Mouse (Mus musculus) spleen, adult 2 months (tissue): Measurements from ENCODE around the gene Fam155a. TPM values are rescaled to one million over a fixed set of nuclear protein-coding genes. Genes with fewer than 3 reads are reported as not detected.

Experiments
- DNase-seq, 2 experiments: peaks; one replicate each; pipeline versions ENCODE4 v3.0.0 to v3.0.0-alpha.2; 2012 to 2021; ENCODE audit warnings: low spot score in 2 of 2, low read depth in 1 of 2
- H3K27ac ChIP-seq: fragments of 200-500 bp; 2 replicates; pipeline ENCODE4 v1.5.1; 2012; ENCODE audit warnings: low read length, inconsistent platforms; ENCODE audit not compliant: insufficient read depth
- H3K27me3 ChIP-seq: fragments of 200-500 bp; 2 replicates; pipeline ENCODE4 v1.6.1; 2012; ENCODE audit warnings: mild to moderate bottlenecking, moderate library complexity, low read length, inconsistent platforms; ENCODE audit not compliant: control insufficient read depth, insufficient read depth
- H3K36me3 ChIP-seq: fragments of 200-500 bp; 2 replicates; pipeline ENCODE4 v1.6.1; 2012; ENCODE audit warnings: mild to moderate bottlenecking, low read length, inconsistent platforms; ENCODE audit not compliant: control insufficient read depth, insufficient read depth
- H3K4me1 ChIP-seq: fragments of 200-500 bp; 2 replicates; pipeline ENCODE4 v1.6.1; 2011; ENCODE audit warnings: inconsistent platforms; ENCODE audit not compliant: control insufficient read depth, insufficient read depth, insufficient read length
- H3K4me3 ChIP-seq: fragments of 200-500 bp; 2 replicates; pipeline ENCODE4 v1.5.1; 2011; ENCODE audit warnings: mild to moderate bottlenecking, inconsistent platforms; ENCODE audit not compliant: insufficient read depth, insufficient read length; ENCODE audit errors: extremely low read depth
- CTCF ChIP-seq: fragments of 200-500 bp; IDR thresholded peaks from 2 replicates; pipeline ENCODE4 v1.5.1; 2011; ENCODE audit warnings: mild to moderate bottlenecking, inconsistent platforms; ENCODE audit not compliant: insufficient read depth, insufficient read length, insufficient replicate concordance; ENCODE audit errors: extremely low read depth
- POLR2A ChIP-seq: fragments of 200-500 bp; IDR thresholded peaks from 2 replicates; pipeline ENCODE4 v1.6.1; 2011; ENCODE audit warnings: low read depth, low read length, inconsistent platforms
- WGBS: fragments of 180-500 bp; shearing (Covaris S2); methylation state at CpG from one replicate; pipeline ENCODE4 v1.1.7; 2018; 5-methylcytosine and 5-hydroxymethylcytosine counted together
- polyA plus RNA-seq: library from polyadenylated mRNA; depleted of rRNA; stranded (reverse); fragments of >200 nt; gene quantifications from 2 replicates; pipeline ENCODE4 v1.2.3, GENCODE M21; 2012

Fam155a gene
- polyA plus RNA-seq, 1 experiment: not detected

- no peak for TF ChIP-seq CTCF
- TF ChIP-seq POLR2A: no peak
- DNase-seq: no peak
- 84% methylated on average over 6 of the region's 6 CpGs for WGBS
- H3K27ac ChIP-seq: no peak overlapping the region
- H3K4me1 ChIP-seq: no peaks in the 10 kb centered on the region
- no peak overlapping the region for H3K4me3 ChIP-seq
- H3K27me3 ChIP-seq: no peaks in the 10 kb centered on the region
- H3K36me3 ChIP-seq: no peaks in the 10 kb centered on the region
Observed at GRCm38 (mm10) chr8:9607086-9607701, 163.8 kb downstream of the Fam155a start.

- no peak overlapping the region for H3K27ac ChIP-seq
- H3K4me1 ChIP-seq: no peaks in the 10 kb centered on the region
- no peaks in the 10 kb centered on the region for H3K27me3 ChIP-seq
- TF ChIP-seq POLR2A (no peak), CTCF (no peak)
- no peaks in the 10 kb centered on the region for H3K36me3 ChIP-seq
- DNase-seq: no peak
- H3K4me3 ChIP-seq: no peak overlapping the region
- 62% methylated on average over 3 of the region's 3 CpGs for WGBS
Observed at GRCm38 (mm10) chr8:9596003-9596402, 175.0 kb downstream of the Fam155a start.

DNA sequence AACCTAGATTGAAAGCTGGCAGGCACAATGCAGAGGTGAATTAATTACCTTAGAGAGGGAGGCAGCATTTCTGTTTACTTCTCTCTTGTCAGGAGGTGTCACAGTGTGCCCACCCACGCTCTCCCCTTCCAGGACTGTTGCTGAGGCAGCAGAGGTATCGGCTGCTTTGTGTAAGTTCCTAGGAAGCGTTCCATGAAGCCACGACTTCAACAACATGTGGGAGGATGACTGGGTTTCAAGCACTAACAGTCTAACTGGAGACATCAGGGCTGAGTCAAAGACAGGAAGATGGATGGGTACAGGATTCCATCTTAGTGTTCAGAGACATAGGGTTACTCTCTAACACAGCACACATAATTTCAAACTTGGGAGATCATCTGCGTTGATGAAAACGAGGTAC is 189.1 kb downstream of the Fam155a start:
- no peak overlapping the region for H3K27ac ChIP-seq
- H3K4me3 ChIP-seq: no peak overlapping the region
- TF ChIP-seq POLR2A (no peak), CTCF (no peak)
- H3K27me3 ChIP-seq: no peaks in the 10 kb centered on the region
- WGBS: 85% methylated on average over 6 of the region's 6 CpGs
- H3K36me3 ChIP-seq: no peaks in the 10 kb centered on the region
- H3K4me1 ChIP-seq: no peaks in the 10 kb centered on the region
- DNase-seq: no peak

GRCm38 (mm10) chr8:9580192-9580591 is 190.8 kb downstream of the Fam155a start:
- no peak for TF ChIP-seq CTCF
- no peak for TF ChIP-seq POLR2A
- H3K27me3 ChIP-seq: no peaks in the 10 kb centered on the region
- no peaks in the 10 kb centered on the region for H3K36me3 ChIP-seq
- WGBS: 37% methylated on average over 3 of the region's 3 CpGs
- no peaks in the 10 kb centered on the region for H3K4me1 ChIP-seq
- DNase-seq: no peak
- no peak overlapping the region for H3K27ac ChIP-seq
- H3K4me3 ChIP-seq: no peak overlapping the region

- no peak for DNase-seq
- Histone ChIP-seq H3K4me1 (no peaks in the 10 kb centered on the region), H3K36me3 (no peaks in the 10 kb centered on the region), H3K4me3 (no peak overlapping the region), H3K27me3 (no peaks in the 10 kb centered on the region), H3K27ac (no peak overlapping the region)
- TF ChIP-seq CTCF (no peak), POLR2A (no peak)
- 81% methylated on average over 2 of the region's 2 CpGs for WGBS
Observed at GRCm38 (mm10) chr8:9571977-9572376, 199.0 kb downstream of the Fam155a start.

DNA sequence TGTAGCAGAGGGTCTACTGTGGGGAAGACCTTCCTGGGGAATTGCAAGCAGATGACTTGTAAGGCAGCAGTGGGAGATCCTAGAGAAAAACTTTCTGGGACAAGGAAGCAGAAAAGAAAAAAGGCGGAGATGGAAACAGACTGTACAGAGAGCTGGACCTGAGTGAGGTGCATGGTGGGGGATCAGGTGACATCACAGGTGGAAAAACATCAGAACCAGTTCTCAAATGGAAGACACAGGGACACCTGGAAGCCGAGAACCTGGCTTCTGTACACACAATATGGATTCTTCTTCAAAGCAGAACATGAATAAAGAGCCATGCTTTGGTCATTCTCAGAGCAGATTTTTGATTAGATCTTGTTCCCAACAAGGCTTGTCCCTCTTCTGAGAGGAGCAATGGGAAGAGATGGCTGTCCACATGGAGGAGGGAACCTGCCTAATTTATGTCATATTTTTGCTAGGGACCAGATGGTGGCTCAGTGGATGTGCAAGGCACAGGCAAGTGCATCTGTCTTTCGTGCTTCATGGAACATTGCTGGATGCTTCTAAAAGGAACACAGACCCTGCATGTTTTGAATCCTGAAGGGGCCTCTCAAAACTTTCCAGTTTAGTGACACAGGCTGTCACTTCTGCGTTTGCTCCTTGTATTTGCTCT is 201.3 kb downstream of the Fam155a start:
- TF ChIP-seq POLR2A (no peak), CTCF (no peak)
- WGBS: 76% methylated on average over 4 of the region's 4 CpGs
- DNase-seq: no peak
- Histone ChIP-seq H3K27me3 (no peaks in the 10 kb centered on the region), H3K4me3 (no peak overlapping the region), H3K36me3 (no peaks in the 10 kb centered on the region), H3K4me1 (no peaks in the 10 kb centered on the region), H3K27ac (no peak overlapping the region)

- H3K27ac ChIP-seq: no peak overlapping the region
- WGBS: 90% methylated on average over 3 of the region's 3 CpGs
Observed at GRCm38 (mm10) chr8:9549199-9549598, 221.8 kb downstream of the Fam155a start.

More at GRCm38 (mm10) chr8:9549199-9549598, 221.8 kb downstream of the Fam155a start:
- Histone ChIP-seq H3K36me3 (no peaks in the 10 kb centered on the region), H3K27me3 (no peaks in the 10 kb centered on the region), H3K4me1 (no peaks in the 10 kb centered on the region), H3K4me3 (no peak overlapping the region)
- TF ChIP-seq POLR2A (no peak), CTCF (no peak)
- DNase-seq: no peak
